Mouse (Mus musculus) midbrain, embryonic 12.5 days (tissue): ENCODE measurements around the gene Pdp2. TPM values are rescaled to one million over a fixed set of nuclear protein-coding genes. Genes with fewer than 3 reads are reported as not detected.

Experiments
- ATAC-seq: fragments of 200-750 bp; cut with Nextera tagmentation; 2 replicates; pipeline ENCODE4 v1.8.0; 2017; ENCODE audit warnings: low read depth, moderate TSS enrichment, moderate library complexity; ENCODE audit not compliant: low FRiP score
- H3K27ac ChIP-seq: fragments of 300-500 bp; sonication (generic); replicated peaks from 2 replicates; pipeline ENCODE4 v1.5.1; 2016; ENCODE audit warnings: mild to moderate bottlenecking
- H3K27me3 ChIP-seq: fragments of 300-500 bp; sonication (generic); 2 replicates; pipeline ENCODE4 v1.6.1; 2016; ENCODE audit warnings: mild to moderate bottlenecking
- H3K36me3 ChIP-seq: fragments of 300-500 bp; sonication (generic); 2 replicates; pipeline ENCODE4 v1.6.1; 2016
- H3K4me1 ChIP-seq: fragments of 300-500 bp; sonication (generic); 2 replicates; pipeline ENCODE4 v1.6.1; 2016
- H3K4me2 ChIP-seq: fragments of 300-500 bp; sonication (generic); replicated peaks from 2 replicates; pipeline ENCODE4 v1.6.1; 2016; ENCODE audit warnings: mild to moderate bottlenecking, moderate library complexity
- H3K4me3 ChIP-seq: fragments of 300-500 bp; sonication (generic); 2 replicates; pipeline ENCODE4 v1.5.1; 2016; ENCODE audit warnings: mild to moderate bottlenecking
- H3K9ac ChIP-seq: fragments of 300-500 bp; sonication (generic); replicated peaks from 2 replicates; pipeline ENCODE4 v1.6.1; 2016; ENCODE audit warnings: mild to moderate bottlenecking, moderate library complexity
- H3K9me3 ChIP-seq: fragments of 300-500 bp; sonication (generic); 2 replicates; pipeline ENCODE4 v1.6.1; 2016; ENCODE audit warnings: mild to moderate bottlenecking
- WGBS: fragments of 180-500 bp; shearing (Covaris S2); methylation state at CpG from one replicate; pipeline ENCODE4 v1.1.7; 2016; 5-methylcytosine and 5-hydroxymethylcytosine counted together
- polyA plus RNA-seq: library from polyadenylated mRNA; unstranded; fragments of >200 nt; fragmentation: Nextera tagmentation; extraction: Ambion mirVana; gene quantifications from 2 replicates; pipeline ENCODE4 v1.2.1, GENCODE M21; 2016

Gene Pdp2
- polyA plus RNA-seq, 1 experiment from 2014 or later: 14.7 TPM

- Histone ChIP-seq H3K4me1 (peaks cover 6% of the 10 kb centered on the region; the same call in 1 of the 2 replicates), H3K9ac (no peak overlapping the region), H3K36me3 (peaks cover 4% of the 10 kb centered on the region; the same call in 1 of the 2 replicates), H3K27ac (no peak overlapping the region), H3K4me3 (no peak overlapping the region), H3K4me2 (peak overlapping the region; percentile 45; the same call in 1 of the 2 replicates), H3K27me3 (peaks cover 17% of the 10 kb centered on the region), H3K9me3 (no peaks in the 10 kb centered on the region)
- 24% methylated on average over 7 of the region's 7 CpGs for WGBS
- ATAC-seq: no peak
Measured at GRCm38 (mm10) chr8:104601386-104601785, 10.1 kb downstream of the Pdp2 start.

- Histone ChIP-seq H3K36me3 (no peaks in the 10 kb centered on the region), H3K9me3 (no peaks in the 10 kb centered on the region), H3K9ac (no peak overlapping the region), H3K27me3 (peaks cover 17% of the 10 kb centered on the region), H3K4me3 (0 out of 2 replicates have a peak overlapping the region, but pooled peaks have one; percentile 13), H3K27ac (no peak overlapping the region), H3K4me1 (peaks cover 6% of the 10 kb centered on the region; the same call in 1 of the 2 replicates), H3K4me2 (peak overlapping the region; percentile 45)
- peak; percentile 35; the same call in 1 of the 2 replicates for ATAC-seq
- WGBS: under 1% methylated on average over 12 of the region's 12 CpGs
Measured at GRCm38 (mm10) chr8:104601941-104602371, 10.7 kb downstream of the Pdp2 start.

- peak overlapping the region; percentile 16 for H3K4me3 ChIP-seq
- H3K4me1 ChIP-seq: peaks cover 6% of the 10 kb centered on the region; the same call in 1 of the 2 replicates
- H3K36me3 ChIP-seq: no peaks in the 10 kb centered on the region
- no peaks in the 10 kb centered on the region for H3K9me3 ChIP-seq
- no peak overlapping the region for H3K27ac ChIP-seq
- peak overlapping the region; percentile 45 for H3K4me2 ChIP-seq
- H3K9ac ChIP-seq: no peak overlapping the region; the same call in 1 of the 2 replicates
- peak; percentile 92 for ATAC-seq
- H3K27me3 ChIP-seq: peaks cover 17% of the 10 kb centered on the region
- 20% methylated on average over 21 of the region's 21 CpGs for WGBS
Measured at GRCm38 (mm10) chr8:104602468-104603244, 11.4 kb downstream of the Pdp2 start.

GRCm38 (mm10) chr8:104603245-104603593 is 12.0 kb downstream of the Pdp2 start:
- Histone ChIP-seq H3K27me3 (peaks cover 17% of the 10 kb centered on the region), H3K9ac (no peak overlapping the region), H3K4me3 (no peak overlapping the region), H3K27ac (no peak overlapping the region), H3K36me3 (no peaks in the 10 kb centered on the region), H3K4me1 (peaks cover 6% of the 10 kb centered on the region; the same call in 1 of the 2 replicates), H3K9me3 (no peaks in the 10 kb centered on the region), H3K4me2 (no peak overlapping the region)
- no peak for ATAC-seq
- 77% methylated on average over 4 of the region's 4 CpGs for WGBS

GRCm38 (mm10) chr8:104606329-104606728 is 15.1 kb downstream of the Pdp2 start:
- no peaks in the 10 kb centered on the region for H3K9me3 ChIP-seq
- no peak overlapping the region for H3K4me3 ChIP-seq
- no peaks in the 10 kb centered on the region for H3K36me3 ChIP-seq
- WGBS: 57% methylated on average over 6 of the region's 6 CpGs
- peaks cover 11% of the 10 kb centered on the region for H3K27me3 ChIP-seq
- H3K4me1 ChIP-seq: peaks cover 6% of the 10 kb centered on the region; the same call in 1 of the 2 replicates
- H3K4me2 ChIP-seq: no peak overlapping the region
- no peak for ATAC-seq
- no peak overlapping the region for H3K9ac ChIP-seq
- no peak overlapping the region for H3K27ac ChIP-seq

GRCm38 (mm10) chr8:104607944-104608343 is 16.7 kb downstream of the Pdp2 start:
- Histone ChIP-seq H3K9me3 (no peaks in the 10 kb centered on the region), H3K4me2 (no peak overlapping the region), H3K27me3 (no peaks in the 10 kb centered on the region), H3K27ac (no peak overlapping the region), H3K4me1 (no peaks in the 10 kb centered on the region), H3K36me3 (no peaks in the 10 kb centered on the region), H3K9ac (no peak overlapping the region), H3K4me3 (no peak overlapping the region)
- no peak for ATAC-seq
- 73% methylated on average over 2 of the region's 2 CpGs for WGBS

- H3K4me2 ChIP-seq: no peak overlapping the region
- no peaks in the 10 kb centered on the region for H3K4me1 ChIP-seq
- no peaks in the 10 kb centered on the region for H3K27me3 ChIP-seq
- H3K27ac ChIP-seq: no peak overlapping the region
- no peak for ATAC-seq
- H3K9ac ChIP-seq: no peak overlapping the region
- no peak overlapping the region for H3K4me3 ChIP-seq
- no peaks in the 10 kb centered on the region for H3K36me3 ChIP-seq
- H3K9me3 ChIP-seq: no peaks in the 10 kb centered on the region
- 78% methylated on average over 8 of the region's 8 CpGs for WGBS
Measured at GRCm38 (mm10) chr8:104609222-104609621, 18.0 kb downstream of the Pdp2 start.

GRCm38 (mm10) chr8:104610185-104610766 is 19.0 kb downstream of the Pdp2 start:
- H3K27me3 ChIP-seq: no peaks in the 10 kb centered on the region
- no peaks in the 10 kb centered on the region for H3K4me1 ChIP-seq
- no peak overlapping the region for H3K4me2 ChIP-seq
- ATAC-seq: no peak; the same call in 1 of the 2 replicates
- no peaks in the 10 kb centered on the region for H3K9me3 ChIP-seq
- 80% methylated on average over 12 of the region's 12 CpGs for WGBS
- H3K4me3 ChIP-seq: no peak overlapping the region
- no peak overlapping the region for H3K9ac ChIP-seq
- H3K27ac ChIP-seq: no peak overlapping the region
- H3K36me3 ChIP-seq: no peaks in the 10 kb centered on the region

- no peak overlapping the region for H3K4me3 ChIP-seq
- no peak for ATAC-seq
Measured at GRCm38 (mm10) chr8:104611613-104612012, 20.4 kb downstream of the Pdp2 start.

GRCm38 (mm10) chr8:104613119-104613518 is 21.9 kb downstream of the Pdp2 start:
- H3K4me1 ChIP-seq: no peaks in the 10 kb centered on the region
- no peaks in the 10 kb centered on the region for H3K36me3 ChIP-seq
- ATAC-seq: no peak
- no peak overlapping the region for H3K27ac ChIP-seq
- no peaks in the 10 kb centered on the region for H3K27me3 ChIP-seq
- H3K4me3 ChIP-seq: no peak overlapping the region
- H3K9me3 ChIP-seq: no peaks in the 10 kb centered on the region
- H3K4me2 ChIP-seq: no peak overlapping the region
- 95% methylated on average over 4 of the region's 4 CpGs for WGBS
- no peak overlapping the region for H3K9ac ChIP-seq

More at GRCm38 (mm10) chr8:104611613-104612012, 20.4 kb downstream of the Pdp2 start:
- H3K9ac ChIP-seq: no peak overlapping the region
- no peaks in the 10 kb centered on the region for H3K36me3 ChIP-seq
- WGBS: 72% methylated on average over 4 of the region's 4 CpGs
- H3K4me1 ChIP-seq: no peaks in the 10 kb centered on the region
- no peak overlapping the region for H3K4me2 ChIP-seq
- no peak overlapping the region for H3K27ac ChIP-seq
- H3K27me3 ChIP-seq: no peaks in the 10 kb centered on the region
- no peaks in the 10 kb centered on the region for H3K9me3 ChIP-seq

- 0 out of 2 replicates have a peak, but pooled peaks cover 3% of the 10 kb centered on the region for H3K27me3 ChIP-seq
- H3K9me3 ChIP-seq: no peaks in the 10 kb centered on the region
- H3K4me3 ChIP-seq: no peak overlapping the region
- WGBS: 86% methylated on average over 5 of the region's 5 CpGs
- H3K36me3 ChIP-seq: no peaks in the 10 kb centered on the region
- ATAC-seq: no peak
- no peak overlapping the region for H3K27ac ChIP-seq
- no peak overlapping the region for H3K4me2 ChIP-seq
- no peak overlapping the region for H3K9ac ChIP-seq
- no peaks in the 10 kb centered on the region for H3K4me1 ChIP-seq
Measured at GRCm38 (mm10) chr8:104620765-104621164, 29.5 kb downstream of the Pdp2 start.

- H3K9ac ChIP-seq: no peak within 1 kb of the TSS
- H3K27me3 ChIP-seq: peaks cover 8% of the 10 kb centered on the region
- H3K9me3 ChIP-seq: no peaks in the 10 kb centered on the region
- no peaks in the 10 kb centered on the region for H3K36me3 ChIP-seq
- 90% methylated on average over 6 of the region's 6 CpGs for WGBS
- H3K27ac ChIP-seq: no peak within 1 kb of the TSS
- no peak for ATAC-seq
- no peak within 1 kb of the TSS for H3K4me3 ChIP-seq
- no peak within 1 kb of the TSS for H3K4me2 ChIP-seq
- H3K4me1 ChIP-seq: no peaks in the 10 kb centered on the region
Measured at GRCm38 (mm10) chr8:104624161-104624560, 32.9 kb downstream of the Pdp2 start, which contains the start of gene Cdh16. Cdh16 (minus strand) TSS chr8:104624396.
